Mouse (Mus musculus): ENCODE data around the gene Sept11. TPM values are rescaled to one million over a fixed set of nuclear protein-coding genes. Genes with fewer than 3 reads are reported as not detected.

The Sept11 gene
- total RNA-seq, 2 experiments from 2014 or later: 107 to 115 TPM

GRCm38 (mm10) chr5:93060865-93061264 lies 32.4 kb upstream of the Sept11 start:
- TF ChIP-seq CTCF (conservative IDR thresholded peaks at IDR 0.05): no peak
- H3K27ac ChIP-seq: no peak overlapping the region
- DNase-seq (ENCODE audit: low spot score in 2 of 2): no peak
- H3K4me3 ChIP-seq: no peak overlapping the region

- no peak for TF ChIP-seq CTCF (conservative IDR thresholded peaks at IDR 0.05)
- Histone ChIP-seq H3K27ac (no peak overlapping the region), H3K4me3 (no peak overlapping the region)
- DNase-seq (ENCODE audit: low spot score in 2 of 2): no peak
Measured at GRCm38 (mm10) chr5:93077661-93078323, 15.4 kb upstream of the Sept11 start.

- DNase-seq (ENCODE audit: low spot score in 2 of 2): no peak
- no peak for TF ChIP-seq CTCF (conservative IDR thresholded peaks at IDR 0.05)
- no peak overlapping the region for H3K4me3 ChIP-seq
- H3K27ac ChIP-seq: no peak overlapping the region
Measured at GRCm38 (mm10) chr5:93079596-93079995, 13.6 kb upstream of the Sept11 start.

GRCm38 (mm10) chr5:93085015-93085598 lies 8.1 kb upstream of the Sept11 start:
- DNase-seq (ENCODE audit: low spot score in 2 of 2): no peak
- TF ChIP-seq CTCF (conservative IDR thresholded peaks at IDR 0.05): peak; percentile 63
- Histone ChIP-seq H3K4me3 (no peak overlapping the region), H3K27ac (no peak overlapping the region)

- Histone ChIP-seq H3K27ac (no peak overlapping the region), H3K4me3 (no peak overlapping the region)
- DNase-seq (ENCODE audit: low spot score in 2 of 2): no peak
- no peak for TF ChIP-seq CTCF (conservative IDR thresholded peaks at IDR 0.05)
Measured at GRCm38 (mm10) chr5:93085900-93086299, 7.3 kb upstream of the Sept11 start.

GRCm38 (mm10) chr5:93091266-93091665 lies 2.0 kb upstream of the Sept11 start:
- H3K4me3 ChIP-seq: no peak overlapping the region
- H3K27ac ChIP-seq: no peak overlapping the region
- no peak for DNase-seq (ENCODE audit: low spot score in 2 of 2)
- TF ChIP-seq CTCF (conservative IDR thresholded peaks at IDR 0.05): no peak

GRCm38 (mm10) chr5:93092147-93092781 lies 973 bp upstream of the Sept11 start:
- H3K27ac ChIP-seq: peak overlapping the region; percentile 96
- TF ChIP-seq CTCF (conservative IDR thresholded peaks at IDR 0.05): no peak
- H3K4me3 ChIP-seq: peak overlapping the region; percentile 80
- peak in 1 of 2 experiments; percentile 19 for DNase-seq (ENCODE audit: low spot score in 2 of 2)

GRCm38 (mm10) chr5:93093638-93094527 lies 646 bp downstream of the Sept11 start:
- Histone ChIP-seq H3K4me3 (peak overlapping the region; percentile 80), H3K27ac (peak overlapping the region; percentile 96)
- peak; percentile 32 to 39 for DNase-seq (ENCODE audit: low spot score in 2 of 2)
- TF ChIP-seq CTCF (conservative IDR thresholded peaks at IDR 0.05): no peak

GRCm38 (mm10) chr5:93095301-93095700 lies 2.1 kb downstream of the Sept11 start:
- no peak for DNase-seq (ENCODE audit: low spot score in 2 of 2)
- TF ChIP-seq CTCF (conservative IDR thresholded peaks at IDR 0.05): no peak
- no peak overlapping the region for H3K27ac ChIP-seq
- H3K4me3 ChIP-seq: no peak overlapping the region

GRCm38 (mm10) chr5:93097204-93097906 lies 4.1 kb downstream of the Sept11 start:
- H3K27ac ChIP-seq: no peak overlapping the region
- H3K4me3 ChIP-seq: no peak overlapping the region
- TF ChIP-seq CTCF (conservative IDR thresholded peaks at IDR 0.05): no peak
- no peak for DNase-seq (ENCODE audit: low spot score in 2 of 2)

GRCm38 (mm10) chr5:93098219-93098618 lies 5.0 kb downstream of the Sept11 start:
- no peak for DNase-seq (ENCODE audit: low spot score in 2 of 2)
- no peak for TF ChIP-seq CTCF (conservative IDR thresholded peaks at IDR 0.05)
- Histone ChIP-seq H3K27ac (no peak overlapping the region), H3K4me3 (no peak overlapping the region)

- DNase-seq (ENCODE audit: low spot score in 2 of 2): no peak
- TF ChIP-seq CTCF (conservative IDR thresholded peaks at IDR 0.05): no peak
- no peak overlapping the region for H3K27ac ChIP-seq
- H3K4me3 ChIP-seq: no peak overlapping the region
Measured at GRCm38 (mm10) chr5:93098811-93099210, 5.6 kb downstream of the Sept11 start.
